Mouse (Mus musculus) CH12.LX (cell line): ENCODE results near the gene Defb36. TPM values are rescaled to one million over a fixed set of nuclear protein-coding genes. Genes with fewer than 3 reads are reported as not detected.
A peak's percentile ranks its signal among the peaks of the same experiment; 100 is the strongest.

Experiments
- DNase-seq: peaks from one replicate; pipeline ENCODE4 v3.0.0-alpha.2; 2013; ENCODE audit errors: extremely low read depth
- H3K27ac ChIP-seq: 2 replicates; pipeline ENCODE4 v1.5.1; 2012; ENCODE audit warnings: low read depth, mild to moderate bottlenecking, control low read depth, moderate library complexity; ENCODE audit not compliant: insufficient read depth
- H3K27me3 ChIP-seq: replicated peaks from 2 replicates; pipeline ENCODE3; 2012; ENCODE audit warnings: inconsistent platforms
- H3K36me3 ChIP-seq, 2 experiments: replicated peaks in 1 of 2; 2 replicates each; pipeline versions ENCODE3 to v1.6.1; 2012; ENCODE audit warnings: inconsistent platforms in 1 of 2, low read length in 1 of 2, mild to moderate bottlenecking in 1 of 2, mixed read lengths in 1 of 2, moderate library complexity in 1 of 2; ENCODE audit not compliant: control insufficient read depth in 1 of 2, insufficient read depth in 1 of 2
- H3K4me1 ChIP-seq, 2 experiments: 2 replicates each; pipeline ENCODE4 v1.6.1; 2012; ENCODE audit warnings: inconsistent platforms in 1 of 2, moderate library complexity in 1 of 2; ENCODE audit not compliant: insufficient read depth in 2 of 2, control insufficient read depth in 1 of 2
- H3K4me2 ChIP-seq: 2 replicates; pipeline ENCODE4 v1.6.1; 2012; ENCODE audit warnings: low read depth, mild to moderate bottlenecking, control low read depth; ENCODE audit not compliant: poor library complexity, insufficient read depth, severe bottlenecking
- H3K4me3 ChIP-seq, 3 experiments: fragments of 150-350 bp in 1 of 3; sonication (generic) in 1 of 3; replicated peaks in 1 of 3; 2 replicates each; pipeline versions ENCODE3 to v1.5.1; 2011 to 2012; ENCODE audit warnings: low read depth in 2 of 3, low read length in 2 of 3, mild to moderate bottlenecking in 2 of 3, moderate library complexity in 2 of 3, control low read depth in 1 of 3, improper control_type of control experiment in 1 of 3, inconsistent platforms in 1 of 3, mixed read lengths in 1 of 3; ENCODE audit not compliant: poor library complexity in 1 of 3
- H3K79me2 ChIP-seq: replicated peaks from 2 replicates; pipeline ENCODE4 v1.6.1; 2012; ENCODE audit warnings: mild to moderate bottlenecking, moderate library complexity; ENCODE audit not compliant: control insufficient read depth, poor library complexity, insufficient read depth, severe bottlenecking; ENCODE audit errors: extremely low read depth
- H3K9ac ChIP-seq: 2 replicates; pipeline ENCODE4 v1.6.1; 2012; ENCODE audit warnings: low read depth, mild to moderate bottlenecking, control low read depth, moderate library complexity; ENCODE audit not compliant: insufficient read depth
- H3K9me3 ChIP-seq: replicated peaks from 2 replicates; pipeline ENCODE3; 2012; ENCODE audit warnings: low read length, inconsistent platforms, mixed read lengths
- ELF1 ChIP-seq: IDR thresholded peaks from 2 replicates; pipeline ENCODE4 v1.6.1; 2014; ENCODE audit warnings: low read depth, mild to moderate bottlenecking, inconsistent platforms, low read length, improper control_type of control experiment
- EP300 ChIP-seq: IDR thresholded peaks from 2 replicates; pipeline ENCODE4 v1.6.1; 2011; ENCODE audit warnings: low read length, improper control_type of control experiment
- GABPA ChIP-seq: IDR thresholded peaks from 2 replicates; pipeline ENCODE4 v1.6.1; 2012; ENCODE audit warnings: low read depth, low read length, improper control_type of control experiment, inconsistent platforms; ENCODE audit not compliant: insufficient replicate concordance
- JUN ChIP-seq: IDR thresholded peaks from 2 replicates; pipeline ENCODE4 v1.6.1; 2011; ENCODE audit warnings: low read depth, mild to moderate bottlenecking, low read length, improper control_type of control experiment, moderate library complexity; ENCODE audit not compliant: insufficient read depth
- JUND ChIP-seq: conservative IDR thresholded peaks from 2 replicates; pipeline ENCODE4 v1.6.1; 2011; ENCODE audit warnings: low read depth, low read length, improper control_type of control experiment
- KAT2A ChIP-seq: IDR thresholded peaks from 2 replicates; pipeline ENCODE4 v1.6.1; 2012; ENCODE audit warnings: low read length, improper control_type of control experiment, inconsistent platforms; ENCODE audit not compliant: insufficient replicate concordance
- MAFK ChIP-seq: IDR thresholded peaks from 2 replicates; pipeline ENCODE4 v1.6.1; 2011; ENCODE audit warnings: low read length, improper control_type of control experiment; ENCODE audit not compliant: insufficient replicate concordance
- MAZ ChIP-seq: IDR thresholded peaks from 2 replicates; pipeline ENCODE4 v1.6.1; 2012; ENCODE audit warnings: low read depth, mild to moderate bottlenecking, inconsistent platforms, low read length, improper control_type of control experiment, moderate library complexity
- MEF2A ChIP-seq: IDR thresholded peaks from 2 replicates; pipeline ENCODE4 v1.6.1; 2014; ENCODE audit warnings: low read depth, mild to moderate bottlenecking, inconsistent platforms, low read length, improper control_type of control experiment, borderline replicate concordance
- MYC ChIP-seq: IDR thresholded peaks from 2 replicates; pipeline ENCODE4 v1.6.1; 2011; ENCODE audit warnings: low read depth, mild to moderate bottlenecking, improper control_type of control experiment, low read length
- PAX5 ChIP-seq: IDR thresholded peaks from 2 replicates; pipeline ENCODE4 v1.6.1; 2012; ENCODE audit warnings: low read length, inconsistent platforms, mixed read lengths
- POLR2A ChIP-seq: IDR thresholded peaks from 2 replicates; pipeline ENCODE4 v1.6.1; 2011; ENCODE audit warnings: low read depth, mild to moderate bottlenecking, improper control_type of control experiment, low read length
- POLR2AphosphoS2 ChIP-seq: IDR thresholded peaks from 2 replicates; pipeline ENCODE4 v1.6.1; 2011; ENCODE audit warnings: low read depth, low read length, improper control_type of control experiment
- RAD21 ChIP-seq: IDR thresholded peaks from 2 replicates; pipeline ENCODE4 v1.6.1; 2011; ENCODE audit warnings: low read depth, mild to moderate bottlenecking, low read length, improper control_type of control experiment, moderate library complexity
- RCOR1 ChIP-seq: conservative IDR thresholded peaks from 2 replicates; pipeline ENCODE4 v1.6.1; 2012; ENCODE audit warnings: low read depth, mild to moderate bottlenecking, inconsistent platforms, low read length, improper control_type of control experiment
- TCF12 ChIP-seq: IDR thresholded peaks from 2 replicates; pipeline ENCODE4 v1.6.1; 2014; ENCODE audit warnings: low read depth, mild to moderate bottlenecking, inconsistent platforms, low read length, improper control_type of control experiment
- USF1 ChIP-seq: IDR thresholded peaks from 2 replicates; pipeline ENCODE4 v1.6.1; 2014; ENCODE audit warnings: low read depth, mild to moderate bottlenecking, inconsistent platforms, low read length, improper control_type of control experiment
- USF2 ChIP-seq: conservative IDR thresholded peaks from 2 replicates; pipeline ENCODE4 v1.6.1; 2011; ENCODE audit warnings: low read depth, low read length, improper control_type of control experiment
- ZC3H11A ChIP-seq: IDR thresholded peaks from 2 replicates; pipeline ENCODE4 v1.6.1; 2012; ENCODE audit warnings: low read depth, mild to moderate bottlenecking, inconsistent platforms, low read length, improper control_type of control experiment
- ZMIZ1 ChIP-seq: IDR thresholded peaks from 2 replicates; pipeline ENCODE4 v1.6.1; 2012; ENCODE audit warnings: low read depth, mild to moderate bottlenecking, inconsistent platforms, low read length, improper control_type of control experiment
- dilution Hi-C: fragments of 300-500 bp; cut with MboI; formaldehyde crosslinking; loops from 2 replicates; pipeline ENCODE4 v1.14.3; 2020; ENCODE audit warnings: low sequenced_read_pairs; ENCODE audit not compliant: extremely low pct_unique_long_range_greater_than_20kb, extremely low pct_ligation_motif_present
- in situ Hi-C: fragments of 300-500 bp; cut with MboI; formaldehyde crosslinking; loops from 3 replicates; pipeline ENCODE4 v1.14.3; 2019; ENCODE audit warnings: low sequenced_read_pairs, low pct_ligation_motif_present, low pct_unique_long_range_greater_than_20kb, mixed read lengths
- polyA plus RNA-seq: library from polyadenylated mRNA; unstranded; fragments of >175 nt; gene quantifications from 2 replicates; pipeline ENCODE4 v1.2.1, GENCODE M21; 2012; ENCODE audit warnings: low read depth; ENCODE audit not compliant: insufficient read length
- total RNA-seq, 2 experiments: library from RNA; depleted of rRNA; stranded (reverse); fragments of 300-350 nt in 1 of 2; fragments of >200 nt in 1 of 2; gene quantifications; 2 replicates each; pipeline ENCODE4 v1.2.3; 2012 to 2014

The Defb36 gene
- total and polyA plus RNA-seq, 3 experiments = not detected

DNA sequence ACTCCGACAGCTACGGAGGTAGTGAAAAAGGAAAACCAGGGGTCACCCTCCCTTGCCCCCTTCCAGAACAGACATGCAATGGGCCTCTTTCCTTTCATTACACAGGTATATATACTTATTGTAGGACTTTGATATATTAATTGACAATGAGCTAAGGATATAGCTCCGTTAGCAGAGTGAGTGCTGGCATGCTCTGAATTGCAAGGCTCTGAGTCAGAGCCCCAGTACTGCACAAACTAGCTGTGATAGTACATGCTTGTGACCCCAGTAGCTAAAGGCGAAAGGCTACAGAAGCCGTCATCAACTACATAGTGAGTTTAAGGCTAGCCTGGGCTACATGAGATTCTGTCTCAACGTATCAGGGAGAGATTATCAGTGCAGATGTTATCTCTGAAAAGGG, 25.8 kb downstream of the Defb36 start:
- TF ChIP-seq GABPA (no peak), USF1 (no peak), ZMIZ1 (no peak), JUN (no peak), POLR2AphosphoS2 (no peak), JUND (no peak), RAD21 (no peak), MEF2A (no peak), EP300 (no peak)
- in situ Hi-C loops (no loop called here), dilution Hi-C loops (no loop called here)
- Histone ChIP-seq H3K9ac (no peak overlapping the region), H3K9me3 (no peaks in the 10 kb centered on the region), H3K36me3 (peaks cover 0 to 3% of the 10 kb centered on the region in 2 experiments), H3K27me3 (no peaks in the 10 kb centered on the region), H3K4me3 (no peak overlapping the region), H3K79me2 (no peaks in the 10 kb centered on the region), H3K4me2 (no peak overlapping the region), H3K27ac (no peak overlapping the region), H3K4me1 (peaks cover 7 to 28% of the 10 kb centered on the region in 2 experiments)
- no peak for DNase-seq

DNA sequence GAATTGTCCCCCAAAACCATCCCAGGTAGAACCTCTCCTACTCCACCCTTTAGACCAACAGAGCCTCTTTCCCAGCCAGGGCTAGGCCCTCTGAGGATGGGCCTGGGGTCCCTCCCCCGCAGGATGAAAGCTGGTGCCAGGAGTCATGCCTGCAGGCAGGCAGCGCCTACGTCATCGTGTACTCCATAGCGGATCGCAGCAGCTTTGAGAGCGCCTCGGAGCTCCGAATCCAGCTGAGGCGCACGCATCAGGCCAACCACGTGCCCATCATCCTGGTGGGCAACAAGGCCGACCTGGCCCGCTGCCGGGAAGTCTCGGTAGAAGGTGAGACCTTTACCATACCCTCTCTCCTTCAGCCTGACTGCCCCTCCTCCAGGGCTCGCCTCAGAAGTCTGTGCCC, 29.2 kb downstream of the Defb36 start:
- in situ Hi-C loops = no loop called here
- dilution Hi-C loops = no loop called here

More for the DNA sequence above, 29.2 kb downstream of the Defb36 start:
- H3K27ac ChIP-seq = no peak overlapping the region
- peak overlapping the region in 2 of 3 experiments; percentile 29 to 34 for H3K4me3 ChIP-seq
- no peak for TF ChIP-seq RCOR1
- TF ChIP-seq MEF2A = no peak
- no peak for TF ChIP-seq GABPA
- no peak for TF ChIP-seq MAFK
- no peak for TF ChIP-seq ELF1
- no peak for TF ChIP-seq ZC3H11A
- no peak for TF ChIP-seq JUND
- TF ChIP-seq USF1 = no peak
- no peak for TF ChIP-seq MYC
- no peak for TF ChIP-seq TCF12
- no peak for TF ChIP-seq USF2
- TF ChIP-seq KAT2A = no peak
- no peak for TF ChIP-seq MAZ
- TF ChIP-seq POLR2A = no peak
- no peak for TF ChIP-seq PAX5
- TF ChIP-seq POLR2AphosphoS2 = no peak
- TF ChIP-seq, all 38 proteins: peak for 0
- Histone ChIP-seq H3K79me2 (no peaks in the 10 kb centered on the region), H3K36me3 (peaks cover 0 to 3% of the 10 kb centered on the region in 2 experiments), H3K9me3 (no peaks in the 10 kb centered on the region), H3K4me1 (peaks cover 21 to 58% of the 10 kb centered on the region in 2 experiments), H3K27me3 (no peaks in the 10 kb centered on the region), H3K4me2 (no peak overlapping the region), H3K9ac (no peak overlapping the region)
- DNase-seq = no peak
